In genomic region chr15:86032811-86033190, GRCm38 (mm10) we compare ENCODE assay signal across 8 mouse cellular contexts. TPM values are rescaled to one million over a fixed set of nuclear protein-coding genes. Genes with fewer than 3 reads are reported as not detected.
DNase-seq lines count a peak whose midpoint lies in the region; ATAC-seq and TF ChIP-seq lines count a peak whose summit lies in the region.

No protein-coding gene starts in this region.

- no peaks in the 10 kb centered on the region for H3K36me3 ChIP-seq in testis, adult 2 months (ENCODE audit: control insufficient read depth, insufficient read depth, low read length)
- peaks cover 48% of the 10 kb centered on the region for H3K36me3 ChIP-seq in forebrain, embryonic 10.5 days (replicated peaks)
- H3K36me3 ChIP-seq in kidney, adult 2 months (ENCODE audit: control insufficient read depth, insufficient read depth, low read length): no peaks in the 10 kb centered on the region
- H3K36me3 ChIP-seq in lung, postnatal 0 days (ENCODE audit: insufficient read depth, low read length): no peaks in the 10 kb centered on the region
- no peaks in the 10 kb centered on the region for H3K36me3 ChIP-seq in small intestine, adult 2 months (ENCODE audit: control insufficient read depth, insufficient read depth, low read length)

- no peak for DNase-seq in testis, postnatal 14 days (ENCODE audit: low spot score)
- DNase-seq in forebrain, embryonic 10.5 days (ENCODE audit: extremely low spot score, low spot score): peak; percentile 66
- DNase-seq in kidney, adult 2 months: peak; percentile 62
- peak; percentile 74 for DNase-seq in lung, postnatal 0 days (ENCODE audit: low spot score)
- no peak for DNase-seq in left cerebral cortex, adult 9 months (ENCODE audit: low spot score in 2 of 2)

- peaks cover 42% of the 10 kb centered on the region for H3K9me3 ChIP-seq in forebrain, embryonic 10.5 days
- H3K9me3 ChIP-seq in lung, postnatal 0 days (ENCODE audit: low read length): no peaks in the 10 kb centered on the region

- H3K4me2 ChIP-seq in lung, postnatal 0 days (replicated peaks; ENCODE audit: low read depth, low read length): peak overlapping the region; percentile 87

- H3K27me3 ChIP-seq in testis, adult 2 months (ENCODE audit: control insufficient read depth, insufficient read depth, low read length): no peaks in the 10 kb centered on the region
- H3K27me3 ChIP-seq in forebrain, embryonic 10.5 days (ENCODE audit: poor library complexity, severe bottlenecking): peaks cover 57% of the 10 kb centered on the region
- no peaks in the 10 kb centered on the region for H3K27me3 ChIP-seq in kidney, adult 2 months (replicated peaks; ENCODE audit: control insufficient read depth, insufficient read depth, low read length)
- H3K27me3 ChIP-seq in lung, postnatal 0 days (replicated peaks; ENCODE audit: insufficient read depth, low read length): peaks cover 25% of the 10 kb centered on the region
- no peaks in the 10 kb centered on the region; the same call in 1 of the 2 replicates for H3K27me3 ChIP-seq in small intestine, adult 2 months (ENCODE audit: control insufficient read depth, insufficient read depth, low read length)

- H3K9ac ChIP-seq in lung, postnatal 0 days (replicated peaks; ENCODE audit: low read depth): no peak overlapping the region

- H3K4me3 ChIP-seq in testis, adult 2 months (ENCODE audit: control insufficient read depth, low read depth, low read length): peak overlapping the region; percentile 41
- peak overlapping the region; percentile 72 for H3K4me3 ChIP-seq in forebrain, embryonic 10.5 days
- H3K4me3 ChIP-seq in kidney, adult 2 months (ENCODE audit: insufficient read depth, low read depth, low read length): peak overlapping the region; percentile 58
- H3K4me3 ChIP-seq in lung, postnatal 0 days (ENCODE audit: low read depth, low read length): peak overlapping the region; percentile 57
- peak overlapping the region; percentile 64 for H3K4me3 ChIP-seq in small intestine, adult 2 months (ENCODE audit: low read depth, low read length)

- TF ChIP-seq EP300 in lung, postnatal 0 days (IDR thresholded peaks at IDR 0.05): no peak

- TF ChIP-seq POLR2A in testis, adult 2 months (IDR thresholded peaks at IDR 0.05; ENCODE audit: control insufficient read depth, low read depth, low read length): no peak
- no peak for TF ChIP-seq POLR2A in kidney, adult 2 months (IDR thresholded peaks at IDR 0.05; ENCODE audit: low read depth, low read length)
- no peak for TF ChIP-seq POLR2A in small intestine, adult 2 months (IDR thresholded peaks at IDR 0.05; ENCODE audit: low read depth, low read length)

- H3K4me1 ChIP-seq in testis, adult 2 months (ENCODE audit: control insufficient read depth, insufficient read depth, low read length): peaks cover 13% of the 10 kb centered on the region
- peaks cover 66% of the 10 kb centered on the region for H3K4me1 ChIP-seq in forebrain, embryonic 10.5 days
- peaks cover 11% of the 10 kb centered on the region; the same call in 1 of the 2 replicates for H3K4me1 ChIP-seq in kidney, adult 2 months (ENCODE audit: control insufficient read depth, insufficient read depth, low read length)
- H3K4me1 ChIP-seq in lung, postnatal 0 days (ENCODE audit: insufficient read depth, low read depth, low read length): peaks cover 5% of the 10 kb centered on the region; the same call in 1 of the 2 replicates
- H3K4me1 ChIP-seq in small intestine, adult 2 months (ENCODE audit: control insufficient read depth, insufficient read depth, insufficient read length, low read length): peaks cover 12% of the 10 kb centered on the region

- H3K27ac ChIP-seq in testis, adult 2 months (ENCODE audit: control insufficient read depth, insufficient read depth, low read depth, low read length): no peak overlapping the region
- H3K27ac ChIP-seq in forebrain, embryonic 10.5 days: peak overlapping the region; percentile 89
- 0 out of 2 replicates have a peak overlapping the region, but pooled peaks have one; percentile 1 for H3K27ac ChIP-seq in kidney, adult 2 months (ENCODE audit: insufficient read depth, low read depth, low read length)
- peak overlapping the region; percentile 66 for H3K27ac ChIP-seq in lung, postnatal 0 days (ENCODE audit: low read length)
- H3K27ac ChIP-seq in small intestine, adult 2 months (ENCODE audit: insufficient read depth, low read depth, low read length): no peak overlapping the region

- 1% methylated on average over 38 of the region's 38 CpGs for WGBS in forebrain, embryonic 10.5 days
- WGBS in kidney, adult 2 months: 2% methylated on average over 38 of the region's 38 CpGs
- under 1% methylated on average over 31 of the region's 38 CpGs for WGBS in lung, postnatal 0 days
- WGBS in small intestine, adult 2 months: 5% methylated on average over 38 of the region's 38 CpGs

- peak; percentile 70; the same call in 1 of the 2 replicates for TF ChIP-seq CTCF in testis, adult 2 months (IDR thresholded peaks at IDR 0.05; ENCODE audit: control insufficient read depth, insufficient read depth, insufficient replicate concordance, low read depth, low read length)
- peak; percentile 67; the same call in 1 of the 2 replicates for TF ChIP-seq CTCF in kidney, adult 2 months (conservative IDR thresholded peaks at IDR 0.05; ENCODE audit: insufficient read depth, insufficient read length, low read depth, low read length)
- TF ChIP-seq CTCF in lung, postnatal 0 days (IDR thresholded peaks at IDR 0.05): peak; percentile 77
- TF ChIP-seq CTCF in small intestine, adult 2 months (IDR thresholded peaks at IDR 0.05; ENCODE audit: extremely low read depth, insufficient read length, insufficient replicate concordance, low read depth, low read length): peak; percentile 22; the same call in 1 of the 2 replicates

- peak; percentile 25 for ATAC-seq in lung, postnatal 0 days
- ATAC-seq in cerebellum, adult (ENCODE audit: insufficient number of reproducible peaks, low FRiP score, low TSS enrichment): no peak

RNA-seq across cellular contexts. Expression of gene Celsr1, which starts 0.8 kb away (rescaled TPM):
- 0.15 and 0.71 TPM in 2 replicates for polyA plus RNA-seq in testis, adult 2 months (2012; rRNA removed)
- 2.4 and 2.6 TPM in 2 replicates for polyA plus RNA-seq in forebrain, embryonic 10.5 days (2016; fragmentation: Nextera tagmentation; extraction: Ambion mirVana)
- polyA plus RNA-seq in kidney, adult 2 months (2012; rRNA removed): 12.4 and 16.8 TPM in 2 replicates
- 2.1 and 2.2 TPM in 2 replicates for polyA plus RNA-seq in lung, postnatal 0 days (2015; fragmentation: Nextera tagmentation; extraction: Ambion mirVana)
- 2.9 and 4.7 TPM in 2 replicates for polyA plus RNA-seq in small intestine, adult 2 months (2012; rRNA removed)

RNA-seq across cellular contexts. Expression of gene Gramd4, which starts 24.7 kb away (rescaled TPM):
- 1.6 and 2.0 TPM in 2 replicates for polyA plus RNA-seq in testis, adult 2 months (2012; rRNA removed)
- polyA plus RNA-seq in forebrain, embryonic 10.5 days (2016; fragmentation: Nextera tagmentation; extraction: Ambion mirVana): 13.9 and 16.2 TPM in 2 replicates
- polyA plus RNA-seq in kidney, adult 2 months (2012; rRNA removed): 18.9 and 20.6 TPM in 2 replicates
- 9.9 and 11.1 TPM in 2 replicates for polyA plus RNA-seq in lung, postnatal 0 days (2015; fragmentation: Nextera tagmentation; extraction: Ambion mirVana)
- polyA plus RNA-seq in small intestine, adult 2 months (2012; rRNA removed): 10.5 and 25.1 TPM in 2 replicates

Comparison
In these comparisons a context has a peak if more than half of its experiments do, and no peak if none do; other contexts are left out.
1. H3K27ac ChIP-seq: peak in forebrain, embryonic 10.5 days (single experiment), kidney, adult 2 months (single experiment) and lung, postnatal 0 days (single experiment); none in testis, adult 2 months (single experiment) and small intestine, adult 2 months (single experiment).
2. CTCF ChIP-seq: peak in every context shown above with its lines; median percentile 77 in lung, postnatal 0 days; 70 in testis, adult 2 months; 67 in kidney, adult 2 months; 22 in small intestine, adult 2 months.
3. DNase-seq: peak in forebrain, embryonic 10.5 days (single experiment), kidney, adult 2 months (single experiment) and lung, postnatal 0 days (single experiment); none in testis, postnatal 14 days (single experiment) and left cerebral cortex, adult 9 months (0 of 2).
4. Peak in every context shown above with its lines, with median percentiles within 50 percentile points of each other: H3K4me3 ChIP-seq.